Mouse (Mus musculus): ENCODE measurements at regions not wholly inside any gene's neighbourhood (a gene's known extent, or its start where the extent isn't known, plus 50 kb on each side); places are given as distances from the start of the nearest gene placed in this dataset.

DNA sequence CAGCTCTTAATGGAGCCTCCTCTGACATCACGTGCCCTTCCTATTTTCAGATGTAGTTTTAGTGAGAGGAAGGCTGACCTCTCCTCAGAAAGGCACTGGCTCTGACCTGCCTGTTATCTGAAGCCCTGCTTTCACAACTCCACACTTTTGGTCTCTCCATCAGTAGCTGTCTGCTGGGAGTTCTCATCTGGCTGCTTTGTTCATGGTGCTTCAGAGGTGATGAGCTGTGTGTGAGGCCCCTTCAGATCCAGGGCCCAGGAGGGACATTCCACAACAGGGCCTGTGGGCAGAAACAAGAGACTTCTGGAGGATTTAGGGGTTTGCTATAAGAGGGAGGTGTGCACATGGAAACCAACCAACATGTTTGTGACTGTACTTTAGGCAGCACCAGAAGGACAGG is 50.8 kb upstream of the Fhl2 start:
- DNase-seq (ENCODE audit: low read depth, low spot score) = no peak

DNA sequence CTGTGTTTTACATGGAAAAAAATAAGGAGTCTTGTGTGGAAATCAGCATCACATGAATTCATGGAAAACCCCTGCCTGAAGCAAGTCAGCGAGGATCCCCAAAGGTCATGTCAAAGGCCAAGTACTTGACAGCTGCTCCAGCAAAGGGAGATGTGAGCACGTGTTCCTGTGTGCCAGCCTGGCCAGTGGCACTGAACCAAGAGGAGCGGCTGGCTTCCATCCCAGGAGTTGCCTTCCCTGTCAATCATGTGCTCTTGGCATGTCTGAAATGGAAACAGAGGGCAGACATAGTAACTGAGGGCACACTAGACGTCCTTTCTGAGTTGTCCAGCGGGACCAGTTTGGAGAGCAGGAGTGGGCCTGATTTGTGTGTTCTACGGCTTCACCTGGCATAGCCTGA is 53.5 kb upstream of the Fhl2 start:
- no peak for DNase-seq (ENCODE audit: low read depth, low spot score)

GRCm38 (mm10) chr1:43251356-43251755 is 54.6 kb upstream of the Fhl2 start:
- no peak for DNase-seq (ENCODE audit: low read depth, low spot score)

DNA sequence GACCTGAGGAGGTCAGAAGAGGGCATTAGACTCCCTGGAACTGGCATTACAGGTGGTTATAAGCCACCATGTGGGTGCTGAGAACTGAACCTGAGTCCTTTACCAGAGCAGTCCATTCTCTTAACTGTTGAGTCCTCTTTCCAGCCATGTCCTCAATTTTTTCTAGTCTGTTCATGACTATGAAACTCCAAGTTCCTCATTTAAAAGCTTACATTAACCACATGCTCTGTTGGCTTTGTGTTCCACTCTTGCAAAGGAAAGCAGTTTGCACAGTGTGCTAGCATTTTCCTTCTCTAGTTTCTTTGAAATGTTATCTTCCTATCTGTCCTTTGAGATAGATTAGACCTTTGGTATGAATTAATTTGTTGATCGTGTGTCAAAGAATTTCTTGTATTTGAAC is 57.3 kb upstream of the Fhl2 start:
- DNase-seq (ENCODE audit: low read depth, low spot score) = no peak

DNA sequence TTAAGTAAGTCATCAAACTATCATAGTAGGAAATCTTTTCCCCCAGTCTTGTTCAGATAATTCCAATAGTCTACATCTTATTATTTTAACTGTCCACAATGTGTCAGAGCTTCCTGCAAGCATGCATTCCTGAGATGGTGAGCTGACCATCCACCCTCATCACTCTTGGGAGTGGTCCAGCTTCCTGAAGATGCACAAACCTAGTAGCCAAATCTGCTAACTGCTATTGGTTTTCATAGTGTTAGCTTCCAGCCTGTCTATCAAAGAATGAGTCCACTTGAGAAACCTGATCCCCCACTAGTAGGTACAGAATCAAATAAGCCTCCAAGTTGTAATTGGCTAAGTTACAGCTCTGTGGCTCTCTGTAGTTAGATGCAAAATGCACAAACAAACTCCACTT is 59.3 kb upstream of the Fhl2 start:
- DNase-seq (ENCODE audit: low read depth, low spot score) = no peak

GRCm38 (mm10) chr1:43257909-43258308 is 61.1 kb upstream of the Fhl2 start:
- DNase-seq (ENCODE audit: low read depth, low spot score) = no peak

DNA sequence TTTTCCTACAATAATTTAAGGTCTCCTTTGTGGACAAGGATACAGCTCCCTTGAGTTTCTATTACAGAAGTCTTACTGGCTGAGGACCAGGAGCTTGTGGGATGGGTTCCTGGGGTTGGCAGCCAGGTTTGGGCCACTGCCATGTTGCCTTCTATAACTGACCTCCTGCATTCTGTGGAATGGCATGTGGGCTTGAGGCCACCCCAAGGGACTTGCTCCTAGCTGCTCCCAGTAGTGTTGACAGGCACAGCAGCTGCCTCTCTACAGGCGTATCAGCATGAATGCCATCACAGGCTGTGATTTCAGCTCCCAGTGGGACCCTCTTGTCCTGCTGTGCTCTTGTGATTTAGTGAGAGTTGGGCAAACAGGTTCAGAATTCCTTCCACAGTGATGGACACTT is 63.1 kb upstream of the Fhl2 start:
- no peak for DNase-seq (ENCODE audit: low read depth, low spot score)

GRCm38 (mm10) chr1:43260491-43260890 is 63.7 kb upstream of the Fhl2 start:
- no peak for DNase-seq (ENCODE audit: low read depth, low spot score)

- peak; percentile 32 for DNase-seq (ENCODE audit: low read depth, low spot score)
Measured at GRCm38 (mm10) chr1:43264407-43264889, 67.7 kb upstream of the Fhl2 start.

DNA sequence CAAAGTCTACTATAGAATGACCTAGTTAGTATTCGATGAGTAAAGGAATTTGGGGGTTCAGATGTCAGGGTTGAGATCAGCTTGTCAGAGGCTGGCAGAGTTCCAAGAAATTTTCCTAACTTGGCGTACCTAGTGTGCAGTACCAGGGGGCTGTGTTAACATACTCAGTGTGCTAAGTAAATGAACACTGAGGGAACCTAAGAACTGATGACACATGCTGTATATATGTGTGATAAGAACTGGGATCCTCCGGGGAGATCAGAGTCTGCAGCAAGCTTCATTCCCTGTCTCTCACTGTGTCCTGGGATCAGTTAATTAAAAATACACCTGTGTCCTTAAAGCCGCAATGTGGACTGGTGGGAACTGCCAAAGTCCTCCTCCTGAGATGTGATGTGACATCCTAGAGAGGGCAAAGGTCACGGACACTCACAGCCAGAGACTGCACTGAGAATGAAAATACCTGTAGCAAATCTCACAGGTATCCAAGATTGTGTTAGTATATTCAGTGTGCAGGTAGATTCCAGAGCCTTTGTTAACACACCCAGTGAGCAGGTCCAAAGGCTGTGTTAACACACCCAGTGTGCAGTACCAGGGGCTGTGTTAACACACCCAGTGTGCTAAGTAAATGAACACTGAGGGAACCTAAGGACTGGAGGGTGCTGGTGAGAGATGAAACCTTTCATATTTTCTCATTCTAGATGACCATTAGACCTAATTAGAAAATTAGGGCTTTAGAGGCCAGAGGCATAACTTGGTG is 69.1 kb upstream of the Fhl2 start:
- DNase-seq (ENCODE audit: low read depth, low spot score) = no peak

DNA sequence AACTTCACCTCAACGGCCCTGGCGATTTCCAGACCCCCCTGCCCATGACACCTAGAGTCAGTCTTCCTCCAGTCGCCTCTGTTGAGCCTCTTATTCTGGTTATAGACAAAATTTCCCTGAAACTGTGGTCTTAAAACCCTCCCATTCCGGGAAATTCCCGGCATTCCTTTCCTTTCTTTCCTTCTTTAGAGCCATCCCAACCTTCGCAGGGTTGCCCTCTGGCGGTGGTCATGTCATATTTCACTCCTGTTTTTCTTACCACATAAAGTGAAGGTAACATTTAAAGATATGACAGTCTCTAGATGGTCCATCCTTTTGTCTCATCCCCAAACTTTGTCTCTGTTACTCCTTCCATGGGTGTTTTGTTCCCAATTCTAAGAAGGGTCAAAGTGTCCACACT is 72.9 kb upstream of the Fhl2 start:
- DNase-seq (ENCODE audit: low read depth, low spot score) = no peak

DNA sequence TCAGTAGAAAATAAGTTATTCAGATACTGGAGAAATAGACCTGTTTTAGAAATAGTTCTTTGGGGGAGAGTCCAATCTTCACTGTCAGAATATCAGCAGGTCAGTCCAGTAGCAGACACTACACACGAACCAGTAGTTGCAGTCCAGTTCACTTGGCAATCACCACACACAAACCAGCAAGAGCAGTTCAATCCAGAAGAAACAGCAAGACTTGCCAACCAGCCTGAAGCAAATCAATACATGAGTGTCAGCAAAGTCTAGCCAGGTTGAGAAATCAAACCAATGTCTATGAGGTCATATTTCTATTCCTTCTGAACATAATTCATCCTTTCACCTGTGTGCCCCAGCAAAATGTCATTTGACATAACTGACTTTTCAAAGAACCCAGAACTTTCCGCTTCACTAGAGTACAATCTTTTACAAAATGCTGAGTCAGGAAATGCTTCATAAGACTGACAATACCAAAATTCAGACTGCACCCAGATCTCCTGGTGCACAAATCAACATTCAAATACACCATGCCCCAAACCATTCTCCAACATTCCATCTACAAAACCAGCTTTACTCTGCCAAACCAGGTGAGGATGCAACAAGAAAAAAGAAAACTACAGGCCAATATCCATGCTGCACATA is 76.6 kb upstream of the Fhl2 start:
- no peak for DNase-seq (ENCODE audit: low read depth, low spot score)

GRCm38 (mm10) chr1:43291736-43292135 is 95.0 kb upstream of the Fhl2 start:
- no peak for DNase-seq (ENCODE audit: low read depth, low spot score)

- no peak for DNase-seq (ENCODE audit: low read depth, low spot score)
Measured at GRCm38 (mm10) chr1:43292561-43292960, 95.8 kb upstream of the Fhl2 start.

- DNase-seq (ENCODE audit: low read depth, low spot score) = no peak
Measured at GRCm38 (mm10) chr1:43294221-43295012, 97.6 kb upstream of the Fhl2 start.

- DNase-seq (ENCODE audit: low read depth, low spot score) = no peak
Measured at GRCm38 (mm10) chr1:43297579-43297978, 100.8 kb upstream of the Fhl2 start.

DNA sequence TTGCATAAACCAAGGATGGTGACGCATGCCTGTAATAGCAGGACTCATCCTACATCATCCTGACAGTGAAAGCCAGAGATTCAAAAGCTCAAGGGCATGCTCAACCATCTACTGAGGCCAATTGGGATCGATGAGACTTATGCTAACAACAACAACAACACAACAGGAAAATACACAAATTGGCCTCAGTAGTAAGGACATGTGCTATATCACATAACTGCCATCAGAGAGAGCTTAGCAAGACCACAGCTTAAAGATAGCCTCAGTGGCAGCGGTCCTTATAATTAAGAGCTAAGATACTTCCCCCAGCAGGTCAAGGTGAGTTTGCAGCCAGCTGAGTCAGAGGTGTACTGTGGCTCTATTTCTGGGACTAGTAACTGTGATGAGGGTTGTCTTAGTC is 102.0 kb upstream of the Fhl2 start:
- DNase-seq (ENCODE audit: low read depth, low spot score) = no peak

DNA sequence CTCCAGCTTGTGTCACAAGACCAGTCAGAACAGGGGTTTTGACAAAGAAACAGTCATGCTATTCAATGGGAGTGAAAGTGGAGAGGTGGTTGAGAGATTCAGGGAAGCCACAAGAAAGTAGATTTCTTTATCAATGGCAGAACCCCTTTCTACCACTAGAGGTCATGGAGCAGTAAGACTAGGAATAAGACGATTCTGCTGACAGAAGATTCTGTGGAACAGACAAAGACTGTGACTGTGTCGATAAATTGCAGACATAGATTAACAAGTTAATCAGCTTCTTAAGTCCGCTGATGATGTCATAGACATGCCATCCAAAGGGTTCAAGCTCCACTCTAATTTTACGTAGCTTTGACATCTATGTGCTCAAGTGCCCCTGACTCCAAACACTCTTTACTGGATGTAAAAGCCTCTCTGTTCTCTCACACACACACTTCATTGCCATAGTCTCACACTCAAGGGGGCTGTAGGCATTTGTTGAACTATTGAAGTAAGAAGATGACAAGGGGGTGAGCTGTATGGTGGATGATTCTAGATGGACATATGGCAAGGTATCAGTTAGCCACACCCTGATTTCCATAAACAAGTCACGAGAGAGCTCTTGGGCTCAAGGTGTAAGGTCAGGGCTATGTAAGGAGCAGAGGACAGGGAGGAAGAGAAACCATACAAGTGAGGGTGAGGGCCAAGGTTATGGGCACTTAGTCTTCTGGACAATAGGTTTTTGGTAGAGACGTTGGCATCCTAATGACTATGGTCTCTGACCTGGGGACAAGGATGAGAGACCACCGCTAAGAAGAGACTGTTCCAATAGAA is 102.9 kb upstream of the Fhl2 start:
- DNase-seq (ENCODE audit: low read depth, low spot score) = peak; percentile 57

GRCm38 (mm10) chr1:43300676-43301075 is 103.9 kb upstream of the Fhl2 start:
- no peak for DNase-seq (ENCODE audit: low read depth, low spot score)

DNA sequence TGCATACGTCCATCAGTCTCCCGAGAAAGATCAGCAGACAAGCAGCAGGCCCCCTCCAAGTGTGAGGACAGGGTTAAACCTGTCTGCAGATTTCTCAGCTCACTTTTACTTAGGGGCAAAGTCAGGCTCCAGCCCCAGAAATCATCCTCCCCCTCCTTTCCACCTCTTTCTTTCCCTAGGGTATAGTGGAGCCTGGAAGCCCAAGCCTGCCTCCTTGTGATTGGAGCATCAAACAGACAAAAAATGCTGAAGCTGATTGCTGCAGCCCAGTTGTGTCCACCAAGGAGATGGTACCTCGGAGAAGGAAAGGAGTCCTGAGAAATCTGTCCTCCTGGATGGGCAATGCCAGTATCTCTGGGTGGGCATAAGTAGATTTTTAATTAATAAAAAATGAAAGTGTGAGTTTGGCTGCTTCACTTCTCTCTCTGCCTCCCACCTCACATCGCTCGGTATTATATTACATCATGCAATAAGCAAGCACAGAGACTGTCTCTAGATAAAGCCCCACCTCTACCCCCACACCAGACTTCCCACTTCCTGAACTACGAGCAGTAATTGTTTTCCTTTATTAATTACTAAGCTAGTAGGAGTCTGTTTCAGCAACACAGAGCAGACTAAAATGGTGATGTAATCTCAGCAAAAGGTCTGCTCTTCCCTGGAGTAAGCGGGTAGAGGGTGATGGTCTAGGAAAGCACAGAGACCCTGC is 105.2 kb upstream of the Fhl2 start:
- DNase-seq (ENCODE audit: low read depth, low spot score) = no peak

DNA sequence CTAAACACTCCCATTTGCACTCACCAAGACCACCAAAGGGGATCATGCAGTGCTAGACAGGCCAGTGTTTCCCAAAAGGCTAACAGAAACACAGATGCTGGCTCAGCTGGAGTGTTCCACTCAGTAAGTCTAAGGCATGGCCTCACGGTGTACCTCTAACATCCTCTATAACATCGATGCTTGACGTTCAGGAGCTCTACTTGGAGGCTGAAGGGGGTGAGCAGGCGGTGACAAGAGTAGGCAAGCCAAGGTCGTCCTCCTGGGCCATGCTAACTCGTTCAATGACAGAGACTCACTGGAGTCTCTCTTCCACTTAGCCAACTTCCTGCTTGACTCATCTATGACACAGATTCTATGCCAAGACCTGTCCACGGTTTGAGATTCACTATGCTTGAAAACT is 105.9 kb upstream of the Fhl2 start:
- no peak for DNase-seq (ENCODE audit: low read depth, low spot score)

Data from brain, embryonic 18.5 days (tissue).